In the genomic region with DNA sequence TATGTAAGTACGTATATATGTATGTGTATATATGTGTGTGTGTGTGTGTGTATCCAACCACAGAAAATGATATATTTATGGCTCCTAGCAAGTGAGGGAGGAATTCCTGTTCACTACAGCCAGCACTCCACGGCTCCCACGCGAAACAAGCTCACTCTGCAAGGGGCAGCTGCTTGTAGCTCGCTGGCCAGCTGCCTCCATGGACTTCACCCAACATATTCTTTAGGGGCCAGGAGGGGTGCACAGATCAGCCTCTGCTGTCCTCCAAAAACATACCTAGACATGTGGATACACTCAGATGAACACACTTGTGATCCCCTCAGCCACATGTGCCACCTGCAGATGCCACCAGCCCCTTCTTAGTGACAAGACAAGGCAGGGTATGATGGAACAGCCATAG, we compare ENCODE assay signal across 9 mouse cellular contexts. TPM values are rescaled to one million over a fixed set of nuclear protein-coding genes. Genes with fewer than 3 reads are reported as not detected.
A peak's percentile ranks its signal among the peaks of the same experiment; 100 is the strongest.
DNase-seq lines count a peak whose midpoint lies in the region; ATAC-seq and TF ChIP-seq lines count a peak whose summit lies in the region.
"Had no signal": no experiment of that assay in that cellular context is flagged by ENCODE, and none has a peak within 500 bp of the region (broad histone marks: within the 10 kb centered on the region; RNA-seq: fewer than 3 reads in every experiment).

No protein-coding gene starts in this region.

- 69% methylated on average over 5 of the region's 5 CpGs for WGBS in midbrain, embryonic 14.5 days
- 62% methylated on average over 5 of the region's 5 CpGs for WGBS in midbrain, postnatal 0 days
- WGBS in hindbrain, embryonic 15.5 days, result 53% methylated on average over 5 of the region's 5 CpGs
- 43% methylated on average over 5 of the region's 5 CpGs for WGBS in stomach, embryonic 15.5 days
- 80% methylated on average over 5 of the region's 5 CpGs for WGBS in thymus, adult 2 months

- H3K27ac ChIP-seq in midbrain, embryonic 14.5 days (replicated peaks; ENCODE audit: low read depth, low read length), result peak overlapping the region; percentile 78
- no peak overlapping the region for H3K27ac ChIP-seq in midbrain, postnatal 0 days (ENCODE audit: low read depth, low read length)
- peak overlapping the region; percentile 83; the same call in 1 of the 2 replicates for H3K27ac ChIP-seq in hindbrain, embryonic 15.5 days (replicated peaks)
- H3K27ac ChIP-seq in stomach, embryonic 15.5 days, result peak overlapping the region; percentile 44
- H3K27ac ChIP-seq in thymus, adult 2 months (ENCODE audit: control insufficient read depth, insufficient read depth, low read length), result no peak overlapping the region
- H3K27ac ChIP-seq: kidney, postnatal 0 days had no signal

- H3K9me3 ChIP-seq in midbrain, embryonic 14.5 days (ENCODE audit: control insufficient read depth, low read length), result no peaks in the 10 kb centered on the region
- no peaks in the 10 kb centered on the region for H3K9me3 ChIP-seq in midbrain, postnatal 0 days (ENCODE audit: low read length)
- H3K9me3 ChIP-seq in hindbrain, embryonic 15.5 days, result no peaks in the 10 kb centered on the region
- no peaks in the 10 kb centered on the region for H3K9me3 ChIP-seq in stomach, embryonic 15.5 days

- no peak for TF ChIP-seq POLR2A in thymus, adult 2 months (IDR thresholded peaks at IDR 0.05; ENCODE audit: control insufficient read depth, extremely low read depth, insufficient read depth, low read length, poor library complexity)

- no peak overlapping the region for H3K4me2 ChIP-seq in midbrain, embryonic 14.5 days (ENCODE audit: low read length)
- no peak overlapping the region for H3K4me2 ChIP-seq in midbrain, postnatal 0 days (ENCODE audit: low read depth, low read length, poor library complexity, severe bottlenecking)
- no peak overlapping the region for H3K4me2 ChIP-seq in hindbrain, embryonic 15.5 days
- no peak overlapping the region for H3K4me2 ChIP-seq in stomach, embryonic 15.5 days

- no peaks in the 10 kb centered on the region for H3K36me3 ChIP-seq in midbrain, embryonic 14.5 days (ENCODE audit: control insufficient read depth, insufficient read depth, low read length)
- H3K36me3 ChIP-seq in midbrain, postnatal 0 days (ENCODE audit: insufficient read depth, low read length), result no peaks in the 10 kb centered on the region
- H3K36me3 ChIP-seq in hindbrain, embryonic 15.5 days, result no peaks in the 10 kb centered on the region
- H3K36me3 ChIP-seq in stomach, embryonic 15.5 days, result peaks cover 3% of the 10 kb centered on the region; the same call in 1 of the 2 replicates
- H3K36me3 ChIP-seq in thymus, adult 2 months (ENCODE audit: control insufficient read depth, insufficient read depth, low read length), result no peaks in the 10 kb centered on the region

- peak; percentile 92 for DNase-seq in heart, adult 11 months
- DNase-seq in heart, postnatal 14 days, result no peak
- DNase-seq in midbrain, embryonic 14.5 days, result no peak
- DNase-seq in midbrain, postnatal 0 days (ENCODE audit: low spot score), result no peak
- no peak for DNase-seq in urinary bladder, adult 18-20 months (ENCODE audit: low spot score in 2 of 2)
- no peak for DNase-seq in thymus, adult 2 months

- ATAC-seq in midbrain, embryonic 14.5 days (ENCODE audit: low FRiP score, low TSS enrichment), result no peak
- ATAC-seq in midbrain, postnatal 0 days (ENCODE audit: low FRiP score), result no peak
- no peak for ATAC-seq in hindbrain, embryonic 15.5 days (ENCODE audit: low FRiP score, low read depth)
- ATAC-seq in stomach, embryonic 15.5 days (ENCODE audit: insufficient read depth, low FRiP score, low read depth), result no peak

- no peak overlapping the region for H3K4me3 ChIP-seq in midbrain, embryonic 14.5 days (replicated peaks; ENCODE audit: low read depth, low read length)
- no peak overlapping the region for H3K4me3 ChIP-seq in midbrain, postnatal 0 days (ENCODE audit: low read depth, low read length)
- no peak overlapping the region for H3K4me3 ChIP-seq in hindbrain, embryonic 15.5 days
- no peak overlapping the region for H3K4me3 ChIP-seq in stomach, embryonic 15.5 days (replicated peaks)
- no peak overlapping the region for H3K4me3 ChIP-seq in thymus, adult 2 months (ENCODE audit: control insufficient read depth, insufficient read depth, low read length)

- H3K4me1 ChIP-seq in midbrain, embryonic 14.5 days (ENCODE audit: control insufficient read depth, insufficient read depth, low read length), result peaks cover 37% of the 10 kb centered on the region
- peaks cover 11% of the 10 kb centered on the region for H3K4me1 ChIP-seq in midbrain, postnatal 0 days (ENCODE audit: insufficient read depth, low read length)
- H3K4me1 ChIP-seq in hindbrain, embryonic 15.5 days (replicated peaks), result peaks cover 70% of the 10 kb centered on the region
- H3K4me1 ChIP-seq in stomach, embryonic 15.5 days, result peaks cover 55% of the 10 kb centered on the region
- no peaks in the 10 kb centered on the region; the same call in 1 of the 2 replicates for H3K4me1 ChIP-seq in thymus, adult 2 months (replicated peaks; ENCODE audit: control insufficient read depth, insufficient read depth, low read length)

- peaks cover 14% of the 10 kb centered on the region; the same call in 1 of the 2 replicates for H3K27me3 ChIP-seq in midbrain, embryonic 14.5 days (ENCODE audit: control insufficient read depth, insufficient read depth, low read length)
- peaks cover 5% of the 10 kb centered on the region; the same call in 1 of the 2 replicates for H3K27me3 ChIP-seq in midbrain, postnatal 0 days (ENCODE audit: insufficient read depth, low read length)
- peaks cover 11% of the 10 kb centered on the region for H3K27me3 ChIP-seq in hindbrain, embryonic 15.5 days
- H3K27me3 ChIP-seq in stomach, embryonic 15.5 days (replicated peaks), result no peaks in the 10 kb centered on the region
- H3K27me3 ChIP-seq in thymus, adult 2 months (ENCODE audit: control insufficient read depth, insufficient read depth, low read length), result no peaks in the 10 kb centered on the region

- H3K9ac ChIP-seq in midbrain, embryonic 14.5 days (replicated peaks; ENCODE audit: low read length), result no peak overlapping the region
- H3K9ac ChIP-seq in midbrain, postnatal 0 days (replicated peaks; ENCODE audit: low read length, poor library complexity, severe bottlenecking), result no peak overlapping the region
- H3K9ac ChIP-seq in hindbrain, embryonic 15.5 days, result no peak overlapping the region
- no peak overlapping the region for H3K9ac ChIP-seq in stomach, embryonic 15.5 days

- intact Hi-C loops in heart, postnatal 14 days (cut with DNase I), result no loop called here

- TF ChIP-seq CTCF in midbrain, postnatal 0 days (IDR thresholded peaks at IDR 0.05), result no peak
- no peak for TF ChIP-seq CTCF in thymus, adult 2 months (IDR thresholded peaks at IDR 0.05; ENCODE audit: borderline replicate concordance, control insufficient read depth, extremely low read depth, insufficient read depth, low read length, poor library complexity)

RNA-seq across cellular contexts. Expression of gene G430095P16Rik, which starts 9.7 kb away (rescaled TPM):
- under 1 TPM; 0.54 to 0.69 TPM for total RNA-seq in heart, postnatal 14 days (2021)
- 0.67 and 0.91 TPM in 2 replicates for polyA plus RNA-seq in midbrain, embryonic 14.5 days (2014; fragmentation: Nextera tagmentation; extraction: Ambion mirVana)
- not detected in 2 replicates for total RNA-seq in midbrain, postnatal 0 days (2014; rRNA removed)
- polyA plus RNA-seq in midbrain, postnatal 0 days (2015; fragmentation: Nextera tagmentation; extraction: Ambion mirVana), result 0.39 and 0.71 TPM in 2 replicates
- 1.2 and 1.7 TPM in 2 replicates for polyA plus RNA-seq in hindbrain, embryonic 15.5 days (2015; fragmentation: Nextera tagmentation; extraction: Ambion mirVana)
- polyA plus RNA-seq in stomach, embryonic 15.5 days (2015; fragmentation: Nextera tagmentation; extraction: Ambion mirVana), result 3.5 and 4.1 TPM in 2 replicates
- polyA plus RNA-seq in thymus, adult 2 months (2012; rRNA removed), result 1.8 and 2.6 TPM in 2 replicates

RNA-seq across cellular contexts. Expression of gene Lyl1, which starts 31.3 kb away (rescaled TPM):
- 1 to 10 TPM; 5.8 to 6.7 TPM for total RNA-seq in heart, postnatal 14 days (2021)
- 1.5 and 3.8 TPM in 2 replicates for polyA plus RNA-seq in midbrain, embryonic 14.5 days (2014; fragmentation: Nextera tagmentation; extraction: Ambion mirVana)
- 4.6 and 4.8 TPM in 2 replicates for total RNA-seq in midbrain, postnatal 0 days (2014; rRNA removed)
- 2.0 and 2.8 TPM in 2 replicates for polyA plus RNA-seq in midbrain, postnatal 0 days (2015; fragmentation: Nextera tagmentation; extraction: Ambion mirVana)
- polyA plus RNA-seq in hindbrain, embryonic 15.5 days (2015; fragmentation: Nextera tagmentation; extraction: Ambion mirVana), result 3.1 and 3.6 TPM in 2 replicates
- 7.1 and 9.7 TPM in 2 replicates for polyA plus RNA-seq in stomach, embryonic 15.5 days (2015; fragmentation: Nextera tagmentation; extraction: Ambion mirVana)
- polyA plus RNA-seq in thymus, adult 2 months (2012; rRNA removed), result 7.1 and 7.5 TPM in 2 replicates

RNA-seq across cellular contexts. Expression of gene Nacc1, which starts 44.9 kb away (rescaled TPM):
- 10 to 100 TPM; 35.6 to 40.5 TPM for total RNA-seq in heart, postnatal 14 days (2021)
- polyA plus RNA-seq in midbrain, embryonic 14.5 days (2014; fragmentation: Nextera tagmentation; extraction: Ambion mirVana), result 19.1 and 20.2 TPM in 2 replicates
- total RNA-seq in midbrain, postnatal 0 days (2014; rRNA removed), result 87.2 and 102 TPM in 2 replicates
- polyA plus RNA-seq in midbrain, postnatal 0 days (2015; fragmentation: Nextera tagmentation; extraction: Ambion mirVana), result 13.7 and 13.8 TPM in 2 replicates
- 13.6 and 16.1 TPM in 2 replicates for polyA plus RNA-seq in hindbrain, embryonic 15.5 days (2015; fragmentation: Nextera tagmentation; extraction: Ambion mirVana)
- polyA plus RNA-seq in stomach, embryonic 15.5 days (2015; fragmentation: Nextera tagmentation; extraction: Ambion mirVana), result 15.8 and 17.4 TPM in 2 replicates
- 155 and 182 TPM in 2 replicates for polyA plus RNA-seq in thymus, adult 2 months (2012; rRNA removed)

RNA-seq across cellular contexts. Expression of gene Trmt1, which starts 46.4 kb away (rescaled TPM):
- total RNA-seq in heart, postnatal 14 days (2021), result 10 to 100 TPM; 32.5 to 35.2 TPM
- 56.9 and 59.6 TPM in 2 replicates for polyA plus RNA-seq in midbrain, embryonic 14.5 days (2014; fragmentation: Nextera tagmentation; extraction: Ambion mirVana)
- 88.5 and 99.5 TPM in 2 replicates for total RNA-seq in midbrain, postnatal 0 days (2014; rRNA removed)
- polyA plus RNA-seq in midbrain, postnatal 0 days (2015; fragmentation: Nextera tagmentation; extraction: Ambion mirVana), result 74.2 and 75.0 TPM in 2 replicates
- 62.5 and 65.9 TPM in 2 replicates for polyA plus RNA-seq in hindbrain, embryonic 15.5 days (2015; fragmentation: Nextera tagmentation; extraction: Ambion mirVana)
- 56.2 and 63.9 TPM in 2 replicates for polyA plus RNA-seq in stomach, embryonic 15.5 days (2015; fragmentation: Nextera tagmentation; extraction: Ambion mirVana)
- 169 and 181 TPM in 2 replicates for polyA plus RNA-seq in thymus, adult 2 months (2012; rRNA removed)

Comparison
In these comparisons a context has a peak if more than half of its experiments do, and no peak if none do; other contexts are left out.
1. H3K27ac ChIP-seq: peak in midbrain, embryonic 14.5 days (single experiment), hindbrain, embryonic 15.5 days (single experiment) and stomach, embryonic 15.5 days (single experiment); none in midbrain, postnatal 0 days (single experiment) and thymus, adult 2 months (single experiment).